Mouse (Mus musculus): ENCODE results near the gene F12. TPM values are rescaled to one million over a fixed set of nuclear protein-coding genes. Genes with fewer than 3 reads are reported as not detected.
A peak's percentile ranks its signal among the peaks of the same experiment; 100 is the strongest.

The F12 gene
- polyA plus RNA-seq, 1 experiment from 2014 or later = 4.0 TPM

DNA sequence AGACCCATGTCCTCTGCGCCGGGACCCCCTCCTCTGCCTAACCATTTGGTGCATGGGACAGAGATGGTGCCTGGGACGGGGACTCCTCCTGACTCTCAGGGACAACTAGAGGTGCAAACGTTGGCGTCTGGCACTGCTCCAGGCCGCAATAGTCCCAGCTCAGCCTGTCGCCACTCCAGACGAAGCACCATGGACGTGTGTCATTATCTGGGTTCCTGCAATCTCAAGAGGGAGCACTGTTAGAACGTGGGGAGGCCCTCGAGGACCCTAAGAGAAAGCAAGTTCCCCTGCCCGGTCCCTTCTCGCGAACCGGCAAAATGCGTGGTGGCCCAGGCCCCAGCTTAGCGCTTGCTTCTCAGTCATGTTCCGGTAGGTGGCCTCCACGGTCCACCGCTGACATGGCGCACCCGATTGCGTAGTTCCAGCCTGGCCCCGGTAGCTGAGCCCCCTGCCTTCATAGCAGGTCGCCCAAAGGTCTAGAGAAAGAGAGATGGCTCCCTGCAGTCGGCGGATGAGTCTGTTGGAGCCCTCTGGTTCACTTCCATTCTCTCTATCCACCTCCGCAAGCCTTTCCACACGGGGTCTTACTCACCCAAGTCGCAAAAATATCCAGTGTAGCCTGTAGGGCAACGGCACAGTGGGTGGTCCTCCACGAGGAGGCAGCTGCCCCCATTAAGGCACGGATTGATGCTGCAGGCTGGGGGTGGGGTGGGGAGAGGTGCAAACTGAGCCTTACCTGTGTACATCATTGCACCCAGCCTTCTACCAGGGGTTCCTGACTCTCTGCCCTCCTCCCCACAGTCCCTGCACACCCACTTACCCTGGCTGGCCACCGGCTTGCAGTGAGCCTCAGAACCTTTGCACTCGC, 5.4 kb downstream of the F12 start:
- 11% methylated on average over 35 of the region's 35 CpGs for WGBS
- H3K4me3 ChIP-seq (ENCODE audit: low read length) = peak overlapping the region; percentile 31
- H3K27me3 ChIP-seq (replicated peaks; ENCODE audit: control insufficient read depth, insufficient read depth, low read length) = peaks cover 34% of the 10 kb centered on the region
- peaks cover 3% of the 10 kb centered on the region; the same call in 1 of the 2 replicates for H3K9me3 ChIP-seq (ENCODE audit: control insufficient read depth, low read length)
- no peaks in the 10 kb centered on the region for H3K4me1 ChIP-seq (ENCODE audit: control insufficient read depth, insufficient read depth, low read length)
- no peaks in the 10 kb centered on the region for H3K36me3 ChIP-seq (ENCODE audit: control insufficient read depth, insufficient read depth, low read length)
- H3K27ac ChIP-seq (ENCODE audit: low read length) = no peak overlapping the region
- peak overlapping the region; percentile 46 for H3K4me2 ChIP-seq (ENCODE audit: low read depth, low read length)
- H3K9ac ChIP-seq (ENCODE audit: low read depth, low read length) = peak overlapping the region; percentile 38; the same call in 1 of the 2 replicates
- peak; percentile 61 for ATAC-seq

DNA sequence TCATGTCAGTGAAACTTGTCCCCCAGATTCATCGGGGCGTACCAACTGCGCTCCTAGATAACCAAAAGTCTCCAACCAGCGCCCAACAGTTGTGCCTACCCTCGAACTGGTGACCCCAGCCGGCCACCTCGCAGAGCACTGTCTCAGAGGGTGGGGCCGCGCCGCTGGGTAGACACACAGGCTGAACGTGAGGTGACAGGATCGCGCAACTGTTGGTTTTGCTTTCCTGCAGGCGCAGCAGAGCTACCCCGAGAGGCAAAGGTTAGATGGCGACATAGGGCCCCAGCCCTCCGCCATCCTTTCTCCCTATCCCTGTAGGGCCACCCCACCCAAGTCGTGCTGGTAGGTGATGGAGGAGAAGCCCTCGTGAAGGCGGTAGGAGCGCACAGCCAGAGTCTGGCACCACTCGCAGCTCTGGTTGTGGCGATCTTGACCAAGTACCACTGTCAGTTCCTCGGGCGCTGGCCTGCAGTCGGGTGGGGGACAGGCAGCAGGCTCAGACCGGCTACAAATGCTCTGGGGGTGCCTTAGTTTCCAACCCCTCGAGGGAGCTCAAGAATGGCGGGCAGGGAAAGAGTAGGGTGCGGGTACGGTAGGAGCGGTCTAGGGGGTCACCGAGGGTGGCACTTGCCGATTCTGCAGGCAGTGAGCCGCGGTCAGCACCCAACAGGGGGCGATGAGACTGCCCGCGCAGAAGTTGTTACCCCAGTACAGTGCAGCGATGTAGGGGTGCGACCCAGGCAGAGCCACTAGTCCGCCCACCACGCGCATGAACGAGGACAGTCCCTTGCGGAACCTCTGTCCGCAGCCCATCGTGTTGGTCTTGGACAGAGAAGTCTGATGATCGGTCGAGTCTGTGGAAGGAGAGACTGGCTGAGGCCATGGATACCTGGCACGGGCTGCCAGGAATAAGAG, 6.3 kb downstream of the F12 start:
- peaks cover 34% of the 10 kb centered on the region for H3K27me3 ChIP-seq (replicated peaks; ENCODE audit: control insufficient read depth, insufficient read depth, low read length)
- H3K4me2 ChIP-seq (ENCODE audit: low read depth, low read length) = 0 out of 2 replicates have a peak overlapping the region, but pooled peaks have one; percentile 46
- no peaks in the 10 kb centered on the region for H3K36me3 ChIP-seq (ENCODE audit: control insufficient read depth, insufficient read depth, low read length)
- H3K4me3 ChIP-seq (ENCODE audit: low read length) = 0 out of 2 replicates have a peak overlapping the region, but pooled peaks have one; percentile 31
- no peaks in the 10 kb centered on the region; the same call in 1 of the 2 replicates for H3K4me1 ChIP-seq (ENCODE audit: control insufficient read depth, insufficient read depth, low read length)
- H3K9ac ChIP-seq (ENCODE audit: low read depth, low read length) = no peak overlapping the region
- 0 out of 2 replicates have a peak, but pooled peaks have one; percentile 23 for ATAC-seq
- H3K27ac ChIP-seq (ENCODE audit: low read length) = no peak overlapping the region
- WGBS = 28% methylated on average over 51 of the region's 51 CpGs
- peaks cover 3% of the 10 kb centered on the region; the same call in 1 of the 2 replicates for H3K9me3 ChIP-seq (ENCODE audit: control insufficient read depth, low read length)

DNA sequence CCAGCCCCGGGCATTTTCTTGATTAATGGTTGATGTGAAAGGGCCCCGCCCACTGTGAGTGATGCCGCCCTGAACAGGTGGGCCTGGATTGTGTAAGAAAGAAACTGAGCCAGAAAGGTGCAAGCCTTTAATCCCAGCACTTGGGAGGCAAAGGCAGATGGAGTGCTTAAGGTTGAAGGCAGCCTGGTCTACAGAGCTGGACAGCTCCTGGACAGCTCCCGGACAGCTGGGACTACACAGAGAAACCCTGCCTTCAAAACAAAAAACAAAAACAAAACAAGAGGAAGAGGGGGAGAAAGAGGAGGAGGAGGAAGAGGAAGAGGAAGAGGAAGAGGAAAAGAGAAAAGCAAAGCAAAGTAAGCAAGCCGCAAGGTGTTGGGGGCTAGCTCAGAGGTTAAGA, 7.5 kb downstream of the F12 start:
- ATAC-seq = no peak
- no peak overlapping the region for H3K4me2 ChIP-seq (ENCODE audit: low read depth, low read length)

DNA sequence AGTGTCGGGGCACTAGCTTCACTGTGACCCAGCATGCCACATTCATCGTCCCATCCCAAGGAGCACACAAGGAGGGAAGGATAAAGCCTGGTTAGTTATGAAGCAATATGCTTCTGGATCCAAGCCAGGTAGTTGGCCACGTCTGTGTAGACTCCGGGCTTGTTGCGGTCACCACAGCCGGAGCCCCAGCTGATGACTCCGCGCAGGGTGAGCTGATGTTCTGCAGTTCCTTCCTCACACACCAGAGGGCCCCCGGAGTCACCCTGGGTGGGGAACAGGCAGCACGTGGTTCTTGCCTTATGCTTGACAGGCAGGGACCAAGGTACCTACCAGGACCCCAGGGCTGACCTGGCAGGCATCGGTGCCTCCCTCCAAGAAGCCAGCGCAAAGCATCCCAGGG, 8.6 kb downstream of the F12 start:
- H3K27ac ChIP-seq (ENCODE audit: low read length) = no peak overlapping the region
- H3K9me3 ChIP-seq (ENCODE audit: control insufficient read depth, low read length) = peaks cover 3% of the 10 kb centered on the region; the same call in 1 of the 2 replicates
- no peaks in the 10 kb centered on the region for H3K36me3 ChIP-seq (ENCODE audit: control insufficient read depth, insufficient read depth, low read length)
- H3K4me2 ChIP-seq (ENCODE audit: low read depth, low read length) = no peak overlapping the region
- no peak overlapping the region for H3K9ac ChIP-seq (ENCODE audit: low read depth, low read length)
- WGBS = 8% methylated on average over 12 of the region's 12 CpGs
- no peak overlapping the region for H3K4me3 ChIP-seq (ENCODE audit: low read length)
- peaks cover 3% of the 10 kb centered on the region; the same call in 1 of the 2 replicates for H3K4me1 ChIP-seq (ENCODE audit: control insufficient read depth, insufficient read depth, low read length)
- H3K27me3 ChIP-seq (replicated peaks; ENCODE audit: control insufficient read depth, insufficient read depth, low read length) = peaks cover 34% of the 10 kb centered on the region
- peak; percentile 65 for ATAC-seq

More for the DNA sequence above, 7.5 kb downstream of the F12 start:
- WGBS = 80% methylated on average over 5 of the region's 5 CpGs
- no peaks in the 10 kb centered on the region for H3K36me3 ChIP-seq (ENCODE audit: control insufficient read depth, insufficient read depth, low read length)
- peaks cover 34% of the 10 kb centered on the region for H3K27me3 ChIP-seq (replicated peaks; ENCODE audit: control insufficient read depth, insufficient read depth, low read length)
- H3K9me3 ChIP-seq (ENCODE audit: control insufficient read depth, low read length) = peaks cover 3% of the 10 kb centered on the region; the same call in 1 of the 2 replicates
- no peak overlapping the region for H3K27ac ChIP-seq (ENCODE audit: low read length)
- no peak overlapping the region for H3K4me3 ChIP-seq (ENCODE audit: low read length)
- H3K9ac ChIP-seq (ENCODE audit: low read depth, low read length) = no peak overlapping the region
- peaks cover 3% of the 10 kb centered on the region; the same call in 1 of the 2 replicates for H3K4me1 ChIP-seq (ENCODE audit: control insufficient read depth, insufficient read depth, low read length)

DNA sequence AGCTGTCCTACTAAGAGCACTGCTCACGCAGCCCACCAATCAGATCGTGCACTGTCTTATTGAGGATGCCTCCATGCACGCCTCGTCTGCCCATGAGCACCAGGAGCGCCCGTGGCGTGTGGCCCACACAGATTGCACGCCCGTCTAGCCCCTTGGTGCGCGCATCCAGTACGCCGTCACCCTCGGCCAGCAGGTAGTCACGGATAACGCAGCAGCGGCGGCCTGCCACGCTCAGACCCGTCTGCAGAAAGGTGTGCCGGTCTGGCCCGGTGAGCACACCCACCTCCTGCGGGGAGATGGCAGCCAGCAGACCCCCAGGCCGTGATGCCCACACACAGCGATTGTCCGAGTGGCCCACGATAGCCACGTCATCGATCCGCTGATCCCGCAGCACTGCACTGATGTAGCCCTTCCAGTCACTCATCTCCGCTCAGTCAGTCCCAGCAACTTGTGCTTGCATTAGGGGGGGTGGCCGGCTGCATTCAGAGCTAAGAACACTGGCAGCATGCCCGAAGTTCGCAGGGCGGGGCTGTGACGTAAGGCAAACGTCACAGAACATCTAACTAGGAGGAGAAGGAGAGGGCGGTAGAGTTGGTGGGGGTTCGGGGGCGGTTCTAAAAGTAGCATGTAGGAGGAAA, 11.7 kb downstream of the F12 start, which contains the start of gene Pfn3:
Gene Pfn3 (minus strand): TSS at position 490 of the 638 bp plus-strand sequence.
- H3K4me2 ChIP-seq (ENCODE audit: low read depth, low read length) = peak within 1 kb of the TSS; percentile 57
- peak within 1 kb of the TSS; percentile 60 for H3K9ac ChIP-seq (ENCODE audit: low read depth, low read length)
- peaks cover 11% of the 10 kb centered on the region for H3K27me3 ChIP-seq (replicated peaks; ENCODE audit: control insufficient read depth, insufficient read depth, low read length)
- peak; percentile 63 for ATAC-seq
- H3K36me3 ChIP-seq (ENCODE audit: control insufficient read depth, insufficient read depth, low read length) = no peaks in the 10 kb centered on the region
- H3K27ac ChIP-seq (ENCODE audit: low read length) = no peak within 1 kb of the TSS
- WGBS = 15% methylated on average over 41 of the region's 41 CpGs
- peaks cover 3% of the 10 kb centered on the region; the same call in 1 of the 2 replicates for H3K4me1 ChIP-seq (ENCODE audit: control insufficient read depth, insufficient read depth, low read length)
- H3K4me3 ChIP-seq (ENCODE audit: low read length) = peak within 1 kb of the TSS; percentile 36
- peaks cover 2% of the 10 kb centered on the region; the same call in 1 of the 2 replicates for H3K9me3 ChIP-seq (ENCODE audit: control insufficient read depth, low read length)

DNA sequence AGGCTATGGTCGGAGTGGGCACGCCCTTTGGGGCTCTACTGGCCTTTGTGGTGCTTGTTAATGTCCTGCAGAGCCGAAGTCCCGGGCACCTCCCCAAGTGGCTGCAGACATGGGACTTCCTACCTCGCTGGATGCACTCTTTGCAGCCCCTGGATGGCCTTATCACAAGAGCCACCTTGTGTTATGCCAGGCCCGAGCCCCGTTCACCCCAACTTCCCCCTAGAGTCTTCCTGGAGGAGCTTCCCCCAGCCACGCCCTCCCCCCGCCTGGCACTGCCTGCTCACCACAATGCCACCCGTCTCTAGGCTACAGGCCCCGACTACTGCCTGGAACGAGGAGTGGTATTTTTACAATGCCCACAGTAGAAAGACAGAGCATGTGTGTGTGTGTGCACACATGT, 13.3 kb downstream of the F12 start:
- no peak overlapping the region for H3K4me2 ChIP-seq (ENCODE audit: low read depth, low read length)
- no peak overlapping the region for H3K27ac ChIP-seq (ENCODE audit: low read length)
- no peaks in the 10 kb centered on the region for H3K36me3 ChIP-seq (ENCODE audit: control insufficient read depth, insufficient read depth, low read length)
- no peaks in the 10 kb centered on the region for H3K9me3 ChIP-seq (ENCODE audit: control insufficient read depth, low read length)
- H3K9ac ChIP-seq (ENCODE audit: low read depth, low read length) = no peak overlapping the region
- H3K27me3 ChIP-seq (replicated peaks; ENCODE audit: control insufficient read depth, insufficient read depth, low read length) = no peaks in the 10 kb centered on the region; the same call in 1 of the 2 replicates
- no peak for ATAC-seq
- H3K4me3 ChIP-seq (ENCODE audit: low read length) = no peak overlapping the region
- H3K4me1 ChIP-seq (ENCODE audit: control insufficient read depth, insufficient read depth, low read length) = peaks cover 3% of the 10 kb centered on the region; the same call in 1 of the 2 replicates
- 77% methylated on average over 12 of the region's 12 CpGs for WGBS

DNA sequence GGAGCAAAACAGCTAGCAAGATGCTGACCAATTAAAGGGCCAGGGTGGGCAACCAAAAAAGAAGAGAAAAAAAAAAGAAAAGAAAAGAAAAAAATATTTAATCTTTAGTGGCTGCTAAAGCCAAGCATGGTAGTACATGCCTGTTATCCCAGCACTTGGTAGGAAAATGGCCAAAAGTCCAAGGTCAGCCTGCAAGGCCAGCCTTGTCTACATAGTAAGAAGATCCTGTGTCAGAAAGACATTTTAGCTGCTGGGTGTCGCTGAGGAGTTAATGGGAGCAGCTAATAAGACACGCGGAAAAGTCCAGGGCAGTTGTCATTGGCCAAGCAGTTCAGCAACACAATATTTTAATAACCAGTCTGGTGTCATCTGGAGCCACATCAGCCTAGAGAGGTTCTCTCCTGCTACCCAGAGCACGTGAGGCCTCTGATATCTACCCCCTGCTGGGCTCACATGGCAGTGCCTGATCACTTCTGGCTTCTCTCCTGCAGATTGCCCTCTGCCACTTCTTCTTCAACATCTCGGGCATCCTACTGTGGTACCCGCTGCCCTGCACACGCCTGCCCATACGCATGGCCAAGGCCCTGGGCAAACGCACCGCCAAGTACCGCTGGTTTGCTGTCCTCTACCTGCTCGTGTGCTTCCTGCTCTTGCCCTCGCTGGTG, 13.8 kb downstream of the F12 start:
- Histone ChIP-seq H3K27ac (ENCODE audit: low read length) (no peak overlapping the region), H3K36me3 (ENCODE audit: control insufficient read depth, insufficient read depth, low read length) (no peaks in the 10 kb centered on the region), H3K4me3 (ENCODE audit: low read length) (no peak overlapping the region), H3K9ac (ENCODE audit: low read depth, low read length) (no peak overlapping the region), H3K9me3 (ENCODE audit: control insufficient read depth, low read length) (no peaks in the 10 kb centered on the region), H3K4me2 (ENCODE audit: low read depth, low read length) (no peak overlapping the region), H3K4me1 (ENCODE audit: control insufficient read depth, insufficient read depth, low read length) (peaks cover 3% of the 10 kb centered on the region; the same call in 1 of the 2 replicates), H3K27me3 (replicated peaks; ENCODE audit: control insufficient read depth, insufficient read depth, low read length) (no peaks in the 10 kb centered on the region; the same call in 1 of the 2 replicates)
- ATAC-seq = no peak
- WGBS = 83% methylated on average over 13 of the region's 13 CpGs

DNA sequence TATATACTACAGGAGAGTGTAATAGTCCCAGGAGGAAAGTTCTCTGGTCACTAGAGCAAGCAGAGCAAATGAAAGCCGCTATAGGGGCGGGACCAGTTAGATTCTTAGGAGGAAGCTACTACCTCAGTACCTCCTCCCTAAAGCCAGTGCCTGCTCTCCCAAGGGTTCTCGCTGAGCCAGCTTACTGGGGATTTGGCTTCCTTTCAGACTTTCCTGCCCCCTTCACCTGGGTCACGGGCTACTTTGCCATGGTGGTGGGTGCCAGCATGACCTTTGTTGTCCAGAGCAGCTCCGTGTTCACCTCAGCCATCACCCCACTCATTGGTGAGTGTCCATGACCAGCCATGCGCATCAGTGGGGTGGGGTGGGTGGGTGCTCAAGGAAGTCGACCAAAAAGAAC, 14.8 kb downstream of the F12 start:
- Histone ChIP-seq H3K27ac (ENCODE audit: low read length) (no peak overlapping the region), H3K4me3 (ENCODE audit: low read length) (no peak overlapping the region), H3K36me3 (ENCODE audit: control insufficient read depth, insufficient read depth, low read length) (no peaks in the 10 kb centered on the region), H3K9me3 (ENCODE audit: control insufficient read depth, low read length) (no peaks in the 10 kb centered on the region), H3K27me3 (replicated peaks; ENCODE audit: control insufficient read depth, insufficient read depth, low read length) (no peaks in the 10 kb centered on the region; the same call in 1 of the 2 replicates), H3K9ac (ENCODE audit: low read depth, low read length) (no peak overlapping the region), H3K4me1 (ENCODE audit: control insufficient read depth, insufficient read depth, low read length) (peaks cover 3% of the 10 kb centered on the region; the same call in 1 of the 2 replicates), H3K4me2 (ENCODE audit: low read depth, low read length) (no peak overlapping the region)
- WGBS = 75% methylated on average over 7 of the region's 7 CpGs
- no peak for ATAC-seq
